Mouse (Mus musculus): Measurements from ENCODE around the gene Ndufb2.

The Ndufb2 gene

GRCm38 (mm10) chr6:39592401-39593214 is at the start of gene Ndufb2:
TSS of gene Ndufb2 (plus strand) at chr6:39592574.
- DNase-seq (ENCODE audit: low read depth) = peak; percentile 98

- peak; percentile 93 for DNase-seq (ENCODE audit: low read depth)
These were observed 49.5 kb upstream of the Ndufb2 start for GRCm38 (mm10) chr6:39542631-39543597.

- DNase-seq (ENCODE audit: low read depth) = no peak
These were observed 48.5 kb upstream of the Ndufb2 start for GRCm38 (mm10) chr6:39543769-39544420.

GRCm38 (mm10) chr6:39545474-39545873 is 46.9 kb upstream of the Ndufb2 start:
- no peak for DNase-seq (ENCODE audit: low read depth)

GRCm38 (mm10) chr6:39548030-39548429 is 44.3 kb upstream of the Ndufb2 start:
- no peak for DNase-seq (ENCODE audit: low read depth)

GRCm38 (mm10) chr6:39551981-39552636 is 40.3 kb upstream of the Ndufb2 start:
- peak; percentile 76 for DNase-seq (ENCODE audit: low read depth)

GRCm38 (mm10) chr6:39554888-39555647 is 37.3 kb upstream of the Ndufb2 start:
- DNase-seq (ENCODE audit: low read depth) = peak; percentile 28

- DNase-seq (ENCODE audit: low read depth) = no peak
These were observed 36.8 kb upstream of the Ndufb2 start for GRCm38 (mm10) chr6:39555648-39555945.

GRCm38 (mm10) chr6:39556900-39557659 is 35.3 kb upstream of the Ndufb2 start:
- peak; percentile 73 for DNase-seq (ENCODE audit: low read depth)

- DNase-seq (ENCODE audit: low read depth) = peak; percentile 92
These were observed 34.6 kb upstream of the Ndufb2 start, which contains the start of gene Dennd2a for GRCm38 (mm10) chr6:39557723-39558261. TSS of gene Dennd2a (minus strand) at chr6:39557867.

- peak; percentile 39 for DNase-seq (ENCODE audit: low read depth)
These were observed 33.0 kb upstream of the Ndufb2 start for GRCm38 (mm10) chr6:39559276-39559939.

GRCm38 (mm10) chr6:39562166-39563015 is 30.0 kb upstream of the Ndufb2 start:
- DNase-seq (ENCODE audit: low read depth) = peak; percentile 97

- peak; percentile 85 for DNase-seq (ENCODE audit: low read depth)
These were observed 24.8 kb upstream of the Ndufb2 start for GRCm38 (mm10) chr6:39567528-39567927.

GRCm38 (mm10) chr6:39570426-39570825 is 21.9 kb upstream of the Ndufb2 start:
- DNase-seq (ENCODE audit: low read depth) = peak; percentile 49

- peak; percentile 85 for DNase-seq (ENCODE audit: low read depth)
These were observed 18.4 kb upstream of the Ndufb2 start, which contains the start of gene Adck2 for GRCm38 (mm10) chr6:39573791-39574554. TSS of gene Adck2 (plus strand) at chr6:39573873.

- DNase-seq (ENCODE audit: low read depth) = no peak
These were observed 17.9 kb upstream of the Ndufb2 start for GRCm38 (mm10) chr6:39574555-39574869.

- no peak for DNase-seq (ENCODE audit: low read depth)
These were observed 17.4 kb upstream of the Ndufb2 start for GRCm38 (mm10) chr6:39574951-39575350.

- no peak for DNase-seq (ENCODE audit: low read depth)
These were observed 12.8 kb upstream of the Ndufb2 start for GRCm38 (mm10) chr6:39579552-39579951.

All from NIH3T3 (cell line).